Mouse (Mus musculus): ENCODE results near the gene Pmepa1.

GRCm38 (mm10) chr2:173184475-173185080 lies 91.8 kb downstream of the Pmepa1 start:
- TF ChIP-seq CTCF (IDR thresholded peaks at IDR 0.05; ENCODE audit: low read depth, low read length), result no peak
- TF ChIP-seq POLR2A (IDR thresholded peaks at IDR 0.05; ENCODE audit: extremely low read depth, insufficient read depth, low read length), result no peak

Data from liver, adult 2 months (tissue).